Comparison of ENCODE assay signal across 8 mouse cellular contexts in the genomic region with DNA sequence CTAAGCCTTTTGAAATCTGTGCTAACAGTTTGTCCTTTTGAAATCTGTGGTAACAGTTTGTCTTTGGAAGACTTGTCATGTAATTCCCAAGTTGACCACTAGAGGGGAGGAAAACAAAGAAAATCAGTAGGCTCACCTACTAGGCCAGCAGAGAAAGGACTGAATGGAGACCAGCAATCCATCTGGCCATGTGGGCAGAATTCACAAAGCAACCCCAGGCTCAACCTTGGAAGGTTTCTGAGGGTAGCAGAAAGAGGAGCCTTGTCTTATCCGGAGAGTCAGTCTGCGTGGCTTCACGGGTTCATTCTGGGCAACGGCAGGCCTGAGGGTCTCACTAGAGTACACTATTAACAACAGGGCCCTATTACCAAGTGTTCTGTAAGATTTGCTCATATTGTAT.
DNase-seq lines count a peak whose midpoint lies in the region; ATAC-seq and TF ChIP-seq lines count a peak whose summit lies in the region.

No protein-coding gene starts in this region.

- H3K36me3 ChIP-seq in thymus, adult 2 months (ENCODE audit: control insufficient read depth, insufficient read depth, low read length), result no peaks in the 10 kb centered on the region
- H3K36me3 ChIP-seq in neural tube, embryonic 11.5 days (ENCODE audit: control insufficient read depth, insufficient read depth, low read length), result no peaks in the 10 kb centered on the region

- ATAC-seq in neural tube, embryonic 11.5 days (ENCODE audit: insufficient read depth, low FRiP score, low TSS enrichment), result peak; percentile 79
- ATAC-seq in erythroid progenitor cell, adult 5-6 weeks (replicated peaks; ENCODE audit: low FRiP score, poor library complexity, severe bottlenecking), result no peak

- H3K9me3 ChIP-seq in neural tube, embryonic 11.5 days (ENCODE audit: control insufficient read depth, low read length), result no peaks in the 10 kb centered on the region

- peak; percentile 20 to 86 for DNase-seq in frontal cortex, adult 2 months (ENCODE audit: extremely low spot score in 1 of 2, low spot score in 1 of 2)
- no peak for DNase-seq in frontal cortex, postnatal 14 days (ENCODE audit: low spot score in 2 of 2)
- DNase-seq in thymus, postnatal 14 days, result peak; percentile 3
- no peak for DNase-seq in thymus, adult 2 months
- DNase-seq in fibroblast of lung, adult 2 months (ENCODE audit: low read depth), result peak; percentile 27
- no peak for DNase-seq in left cerebral cortex, adult 2 months (ENCODE audit: extremely low spot score in 1 of 2, low spot score in 2 of 2)
- peak; percentile 45 for DNase-seq in neural tube, embryonic 11.5 days (ENCODE audit: low spot score)

- no peak for TF ChIP-seq CTCF in thymus, adult 2 months (IDR thresholded peaks at IDR 0.05; ENCODE audit: borderline replicate concordance, control insufficient read depth, extremely low read depth, insufficient read depth, low read length, poor library complexity)
- TF ChIP-seq CTCF in left cerebral cortex, adult 2 months (IDR thresholded peaks at IDR 0.05), result peak; percentile 80

- intact Hi-C loops in left cerebral cortex, adult 2 months (cut with DNase I), result loop anchor here (5.0 kb wide), 1 partner anchor 970 kb away; the partner anchor contains the start of gene Dner

- H3K9ac ChIP-seq in neural tube, embryonic 11.5 days (ENCODE audit: low read length), result no peak overlapping the region

- no peak overlapping the region for H3K4me3 ChIP-seq in thymus, adult 2 months (ENCODE audit: control insufficient read depth, insufficient read depth, low read length)
- no peak overlapping the region for H3K4me3 ChIP-seq in left cerebral cortex, adult 2 months
- H3K4me3 ChIP-seq in neural tube, embryonic 11.5 days (ENCODE audit: low read depth, low read length), result no peak overlapping the region

- no peaks in the 10 kb centered on the region for H3K4me1 ChIP-seq in thymus, adult 2 months (replicated peaks; ENCODE audit: control insufficient read depth, insufficient read depth, low read length)
- H3K4me1 ChIP-seq in neural tube, embryonic 11.5 days (ENCODE audit: control insufficient read depth, insufficient read depth, low read length), result no peaks in the 10 kb centered on the region

- H3K27ac ChIP-seq in thymus, adult 2 months (ENCODE audit: control insufficient read depth, insufficient read depth, low read length), result no peak overlapping the region
- no peak overlapping the region for H3K27ac ChIP-seq in left cerebral cortex, adult 2 months
- no peak overlapping the region for H3K27ac ChIP-seq in neural tube, embryonic 11.5 days (ENCODE audit: low read depth, low read length)

- no peak for TF ChIP-seq POLR2A in thymus, adult 2 months (IDR thresholded peaks at IDR 0.05; ENCODE audit: control insufficient read depth, extremely low read depth, insufficient read depth, low read length, poor library complexity)

- 95% methylated on average over 4 of the region's 4 CpGs for WGBS in thymus, adult 2 months
- 80% methylated on average over 4 of the region's 4 CpGs for WGBS in neural tube, embryonic 11.5 days

- H3K27me3 ChIP-seq in thymus, adult 2 months (ENCODE audit: control insufficient read depth, insufficient read depth, low read length), result no peaks in the 10 kb centered on the region
- H3K27me3 ChIP-seq in neural tube, embryonic 11.5 days (ENCODE audit: control insufficient read depth, insufficient read depth, low read length), result no peaks in the 10 kb centered on the region

- no peak overlapping the region for H3K4me2 ChIP-seq in neural tube, embryonic 11.5 days (ENCODE audit: low read depth)

Comparison
In these comparisons a context has a peak if more than half of its experiments do, and no peak if none do; other contexts are left out.
1. DNase-seq: peak in frontal cortex, adult 2 months (2 of 2), thymus, postnatal 14 days (single experiment), fibroblast of lung, adult 2 months (single experiment) and neural tube, embryonic 11.5 days (single experiment); none in frontal cortex, postnatal 14 days (0 of 2), thymus, adult 2 months (single experiment) and left cerebral cortex, adult 2 months (0 of 2).